Mouse (Mus musculus) forebrain, embryonic 12.5 days (tissue): ENCODE results near the gene Cirbp. TPM values are rescaled to one million over a fixed set of nuclear protein-coding genes. Genes with fewer than 3 reads are reported as not detected.
"Not testable (repeated sequence)": the region's sequence is repeated elsewhere in the genome, so short reads cannot be mapped to it uniquely, and the experiment has no call there.

Source experiments
- ATAC-seq: fragments of 200-750 bp; cut with Nextera tagmentation; 2 replicates; pipeline ENCODE4 v1.8.0; 2017; ENCODE audit warnings: moderate TSS enrichment; ENCODE audit not compliant: low FRiP score
- H3K27ac ChIP-seq: fragments of 300-500 bp; sonication (generic); 2 replicates; pipeline ENCODE4 v1.5.1; 2016; ENCODE audit warnings: mild to moderate bottlenecking
- H3K27me3 ChIP-seq: fragments of 300-500 bp; sonication (generic); 2 replicates; pipeline ENCODE4 v1.6.1; 2016; ENCODE audit warnings: mild to moderate bottlenecking
- H3K36me3 ChIP-seq: fragments of 300-500 bp; sonication (generic); replicated peaks from 2 replicates; pipeline ENCODE4 v1.6.1; 2016; ENCODE audit warnings: mild to moderate bottlenecking
- H3K4me1 ChIP-seq: fragments of 300-500 bp; sonication (generic); 2 replicates; pipeline ENCODE4 v1.6.1; 2016
- H3K4me2 ChIP-seq: fragments of 300-500 bp; sonication (generic); 2 replicates; pipeline ENCODE4 v1.6.1; 2016; ENCODE audit warnings: mild to moderate bottlenecking, moderate library complexity
- H3K4me3 ChIP-seq: fragments of 300-500 bp; sonication (generic); replicated peaks from 2 replicates; pipeline ENCODE4 v1.5.1; 2016; ENCODE audit warnings: mild to moderate bottlenecking
- H3K9ac ChIP-seq: fragments of 300-500 bp; sonication (generic); 2 replicates; pipeline ENCODE4 v1.6.1; 2016; ENCODE audit warnings: mild to moderate bottlenecking
- H3K9me3 ChIP-seq: fragments of 300-500 bp; sonication (generic); 2 replicates; pipeline ENCODE4 v1.6.1; 2016
- WGBS: fragments of 180-500 bp; shearing (Covaris S2); methylation state at CpG from one replicate; pipeline ENCODE4 v1.1.7; 2016; 5-methylcytosine and 5-hydroxymethylcytosine counted together
- polyA plus RNA-seq: library from polyadenylated mRNA; unstranded; fragments of >200 nt; fragmentation: Nextera tagmentation; extraction: Ambion mirVana; gene quantifications from 2 replicates; pipeline ENCODE4 v1.2.1, GENCODE M21; 2016

The Cirbp gene
- polyA plus RNA-seq, 1 experiment from 2014 or later, result 240 TPM

DNA sequence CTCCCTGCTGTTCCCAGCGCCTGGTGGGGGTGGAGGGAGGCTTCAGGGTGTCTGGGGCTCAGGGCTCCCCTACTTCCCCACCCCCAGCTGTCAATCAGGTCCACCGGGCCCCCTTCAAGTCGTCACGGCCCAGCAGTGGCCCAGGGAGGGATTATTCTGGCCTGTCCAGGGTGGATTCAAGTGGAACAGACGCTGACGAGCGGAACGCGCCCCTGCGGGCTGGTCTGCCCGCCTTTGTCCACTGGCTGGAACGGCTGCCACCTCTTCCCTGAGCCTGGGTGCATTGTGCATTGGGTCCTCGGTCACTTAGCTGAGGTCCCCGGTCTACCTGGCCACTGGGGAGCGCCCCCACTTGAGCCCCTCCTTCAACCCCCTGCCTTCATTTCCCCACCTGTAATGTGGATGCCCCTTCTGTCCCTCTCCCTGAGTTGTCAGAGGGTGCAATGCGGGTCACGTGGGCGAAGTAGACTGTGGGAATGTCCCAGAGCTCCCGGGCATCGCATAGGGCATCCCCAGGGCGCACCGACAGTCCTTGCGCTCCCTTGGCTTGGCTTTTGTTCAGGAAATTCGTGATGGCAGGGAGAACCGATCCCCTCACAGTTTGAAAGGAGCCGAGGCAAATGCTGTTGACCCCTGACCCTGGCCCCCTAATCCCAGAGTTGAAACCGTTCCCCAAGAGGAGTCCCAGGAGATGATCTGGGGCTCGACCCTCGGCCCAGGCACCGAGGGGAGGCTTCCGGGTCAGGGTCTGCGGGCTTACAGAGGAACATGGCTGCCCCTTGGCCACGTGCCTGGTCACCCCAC, 31.2 kb downstream of the Cirbp start:
- 33% methylated on average over 33 of the region's 33 CpGs for WGBS
- no peak for ATAC-seq
- Histone ChIP-seq H3K27ac (no peak overlapping the region), H3K4me1 (peaks cover 59% of the 10 kb centered on the region), H3K4me2 (no peak overlapping the region), H3K36me3 (no peaks in the 10 kb centered on the region), H3K9me3 (no peaks in the 10 kb centered on the region), H3K9ac (peak overlapping the region; percentile 33; the same call in 1 of the 2 replicates), H3K4me3 (no peak overlapping the region), H3K27me3 (peaks cover 19% of the 10 kb centered on the region; the same call in 1 of the 2 replicates)

DNA sequence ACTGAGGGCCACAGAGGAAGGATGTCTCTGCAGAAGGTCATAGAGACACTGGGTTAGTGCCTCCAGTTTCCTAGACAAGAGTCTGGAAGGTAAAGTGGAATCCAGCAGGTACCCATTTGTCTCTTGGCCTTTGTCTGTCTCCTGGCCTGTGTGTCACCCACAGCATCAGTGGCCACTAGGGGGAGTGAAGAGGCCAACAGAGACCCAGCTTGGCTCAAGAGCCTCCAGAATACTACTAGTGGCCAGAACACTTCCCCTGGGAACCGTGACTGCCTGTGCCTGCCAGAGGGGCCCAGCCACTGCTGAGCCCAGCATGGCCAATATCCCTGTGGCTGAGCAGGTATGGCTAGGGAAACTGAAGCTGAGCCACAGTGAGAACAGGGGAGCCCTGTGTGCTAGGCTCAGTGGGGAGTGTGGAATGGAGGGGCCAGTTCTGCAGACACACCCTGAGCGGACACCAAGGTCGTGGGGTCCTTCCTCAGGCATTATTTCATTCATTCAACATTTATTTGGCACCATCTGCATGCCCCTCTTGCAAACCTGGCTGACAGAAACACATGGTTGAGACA, 33.7 kb downstream of the Cirbp start:
- peaks cover 10% of the 10 kb centered on the region; the same call in 1 of the 2 replicates for H3K27me3 ChIP-seq
- no peaks in the 10 kb centered on the region for H3K9me3 ChIP-seq
- peak; percentile 71 for ATAC-seq
- peaks cover 48% of the 10 kb centered on the region for H3K4me1 ChIP-seq
- 55% methylated on average over 3 of the region's 3 CpGs for WGBS
- no peak overlapping the region for H3K4me2 ChIP-seq
- no peak overlapping the region for H3K27ac ChIP-seq
- H3K4me3 ChIP-seq, result no peak overlapping the region
- H3K9ac ChIP-seq, result no peak overlapping the region
- no peaks in the 10 kb centered on the region for H3K36me3 ChIP-seq

GRCm38 (mm10) chr10:80200485-80200884, 34.7 kb downstream of the Cirbp start:
- Histone ChIP-seq H3K9ac (no peak overlapping the region), H3K36me3 (no peaks in the 10 kb centered on the region), H3K27ac (no peak overlapping the region), H3K4me3 (no peak overlapping the region), H3K4me1 (peaks cover 40% of the 10 kb centered on the region), H3K27me3 (peaks cover 14% of the 10 kb centered on the region), H3K9me3 (no peaks in the 10 kb centered on the region), H3K4me2 (no peak overlapping the region)
- ATAC-seq, result no peak
- WGBS, result 75% methylated on average over 6 of the region's 6 CpGs

DNA sequence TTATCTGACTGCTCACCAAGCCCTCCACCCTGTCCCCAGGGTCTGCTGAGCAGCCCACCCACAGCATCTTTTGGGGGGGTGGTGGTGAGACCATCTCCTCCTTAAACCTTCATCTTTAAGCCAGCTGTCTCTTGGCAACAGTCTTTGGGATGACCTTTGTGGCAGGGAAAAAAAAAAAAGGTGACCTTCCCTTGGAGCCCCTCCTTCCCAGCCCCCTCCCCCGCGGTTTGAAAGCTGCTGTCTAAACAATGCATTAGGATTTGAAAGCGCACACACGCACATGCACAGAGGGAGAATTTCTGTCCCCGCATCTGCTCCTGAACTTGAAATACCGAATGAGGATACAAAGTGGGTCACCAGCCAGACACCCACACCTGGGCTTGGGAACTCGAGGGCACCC, 38.3 kb downstream of the Cirbp start:
- H3K36me3 ChIP-seq, result no peaks in the 10 kb centered on the region
- peaks cover 42% of the 10 kb centered on the region for H3K4me1 ChIP-seq
- H3K9ac ChIP-seq, result no peak overlapping the region
- 13% methylated on average over 7 of the region's 7 CpGs for WGBS
- no peaks in the 10 kb centered on the region for H3K9me3 ChIP-seq
- no peak for ATAC-seq
- no peak overlapping the region for H3K4me3 ChIP-seq
- peak overlapping the region; percentile 67 for H3K27ac ChIP-seq
- H3K4me2 ChIP-seq, result no peak overlapping the region
- peaks cover 4% of the 10 kb centered on the region; the same call in 1 of the 2 replicates for H3K27me3 ChIP-seq

DNA sequence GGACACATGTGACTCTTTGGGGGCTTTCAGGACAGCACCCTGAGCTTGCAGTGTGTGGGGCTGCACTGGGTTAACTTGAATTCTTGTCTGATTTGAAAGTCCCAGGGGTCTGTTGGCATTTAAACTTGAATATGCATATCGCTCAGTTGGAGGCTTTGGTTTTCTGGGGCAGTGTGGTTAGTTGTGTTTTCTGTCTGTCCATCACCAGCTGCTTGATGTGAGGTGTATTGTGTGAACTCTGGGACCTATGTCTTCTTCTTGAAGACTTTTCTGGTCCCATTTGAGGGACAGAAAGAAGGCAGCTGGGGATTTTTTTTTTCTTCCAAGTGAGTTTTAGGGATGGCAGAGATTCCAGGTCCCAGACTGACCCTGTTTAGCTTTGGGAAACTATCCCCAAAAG, 41.4 kb downstream of the Cirbp start:
- ATAC-seq, result no peak
- no peaks in the 10 kb centered on the region for H3K36me3 ChIP-seq
- H3K4me1 ChIP-seq, result peaks cover 37% of the 10 kb centered on the region
- no peaks in the 10 kb centered on the region for H3K9me3 ChIP-seq
- peaks cover 4% of the 10 kb centered on the region for H3K27me3 ChIP-seq
- WGBS, result 55% methylated on average over 1 of the region's 1 CpGs
- no peak overlapping the region for H3K4me3 ChIP-seq
- H3K4me2 ChIP-seq, result no peak overlapping the region
- peak overlapping the region; percentile 17; the same call in 1 of the 2 replicates for H3K9ac ChIP-seq
- H3K27ac ChIP-seq, result no peak overlapping the region

- ATAC-seq, result no peak
- Histone ChIP-seq H3K36me3 (no peaks in the 10 kb centered on the region), H3K9ac (peak overlapping the region; percentile 17; the same call in 1 of the 2 replicates), H3K9me3 (no peaks in the 10 kb centered on the region), H3K27me3 (peaks cover 4% of the 10 kb centered on the region), H3K4me3 (no peak overlapping the region), H3K4me1 (peaks cover 37% of the 10 kb centered on the region), H3K4me2 (no peak overlapping the region), H3K27ac (no peak overlapping the region)
- WGBS, result 50% methylated on average over 10 of the region's 10 CpGs
Measured at GRCm38 (mm10) chr10:80207676-80208075, 41.9 kb downstream of the Cirbp start.

DNA sequence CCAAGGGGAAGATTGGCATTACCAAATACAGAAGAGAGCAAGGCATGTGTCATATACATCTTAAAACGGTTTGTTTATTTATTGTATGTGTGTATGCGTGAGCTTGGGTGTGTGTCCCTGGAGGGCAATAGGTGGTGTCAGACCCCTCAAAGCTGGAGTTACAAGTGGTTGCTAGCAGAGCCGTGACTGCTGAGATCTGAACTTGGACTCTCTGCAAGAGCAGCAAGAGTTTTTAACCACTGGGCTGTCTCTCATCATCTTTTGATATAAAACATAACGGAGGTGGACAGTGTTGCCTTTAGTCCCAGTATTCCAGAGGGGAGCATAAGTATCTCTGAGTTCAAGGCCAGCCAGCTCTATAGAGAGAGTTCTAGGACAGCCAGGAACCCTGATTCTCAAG, 42.5 kb downstream of the Cirbp start:
- WGBS, result 82% methylated on average over 4 of the region's 4 CpGs
- peaks cover 37% of the 10 kb centered on the region for H3K4me1 ChIP-seq

DNA sequence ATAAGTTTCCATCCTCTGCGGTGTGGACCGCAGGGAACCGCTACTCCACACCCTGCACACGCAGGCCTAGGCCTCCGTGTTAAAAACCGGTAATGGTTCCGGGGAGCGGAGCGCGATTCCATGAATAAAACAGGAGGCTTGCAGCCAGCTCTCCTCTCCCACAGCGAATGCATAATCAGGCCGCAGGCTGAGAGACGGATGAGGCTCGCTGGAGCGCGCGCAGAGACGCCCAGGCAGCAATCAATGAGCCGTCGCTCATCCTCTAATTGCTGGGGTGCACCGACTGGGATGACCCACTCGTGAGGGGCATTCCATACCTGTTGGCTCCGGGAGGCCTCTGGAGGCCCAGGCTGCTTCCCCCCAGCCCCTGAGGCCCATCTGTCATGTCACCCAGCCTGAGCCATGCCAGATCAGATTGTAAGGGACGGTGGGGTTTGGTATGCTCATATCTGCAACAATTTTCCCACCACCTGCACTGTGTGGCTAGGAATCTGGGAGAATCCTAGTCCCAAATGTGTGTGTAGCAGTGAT, 43.1 kb downstream of the Cirbp start:
- Histone ChIP-seq H3K36me3 (no peaks in the 10 kb centered on the region), H3K9me3 (no peaks in the 10 kb centered on the region), H3K4me3 (no peak overlapping the region), H3K4me2 (peak overlapping the region; percentile 35), H3K27ac (peak overlapping the region; percentile 72), H3K4me1 (peaks cover 34% of the 10 kb centered on the region), H3K27me3 (peaks cover 4% of the 10 kb centered on the region), H3K9ac (0 out of 2 replicates have a peak overlapping the region, but pooled peaks have one; percentile 29)
- ATAC-seq, result peak; percentile 63
- 4% methylated on average over 24 of the region's 24 CpGs for WGBS

More for the DNA sequence above, 42.5 kb downstream of the Cirbp start:
- no peak for ATAC-seq
- Histone ChIP-seq H3K9ac (no peak overlapping the region), H3K27me3 (peaks cover 4% of the 10 kb centered on the region), H3K4me3 (no peak overlapping the region), H3K9me3 (no peaks in the 10 kb centered on the region), H3K36me3 (no peaks in the 10 kb centered on the region), H3K27ac (0 out of 2 replicates have a peak overlapping the region, but pooled peaks have one; percentile 72), H3K4me2 (peak overlapping the region; percentile 35; the same call in 1 of the 2 replicates)

DNA sequence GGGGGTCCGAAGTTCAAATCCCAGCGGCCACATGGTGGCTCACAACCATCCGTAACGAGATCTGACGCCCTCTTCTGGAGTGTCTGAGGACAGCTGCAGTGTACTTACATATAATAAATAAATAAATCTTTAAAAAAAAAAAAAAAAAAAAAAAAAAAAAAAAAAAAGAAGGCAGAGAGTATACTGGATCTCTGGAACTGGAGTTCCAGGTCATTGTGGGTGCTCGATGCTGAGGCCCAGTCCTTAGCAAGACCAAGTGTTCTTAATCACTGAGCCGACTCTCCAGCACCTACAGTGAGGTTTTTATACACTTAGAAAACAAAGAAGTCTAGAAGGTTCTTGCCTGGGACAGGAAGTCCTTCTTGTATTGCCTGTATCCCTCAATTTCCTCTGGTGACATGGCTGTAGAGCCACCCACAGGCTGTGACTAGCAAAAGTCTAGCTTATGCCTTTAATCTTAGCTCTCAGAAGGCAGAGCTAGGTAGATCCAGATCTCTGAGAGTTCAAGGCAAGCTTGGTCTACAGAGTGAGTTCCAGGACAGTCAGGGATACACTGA, 45.8 kb downstream of the Cirbp start:
- not testable (repeated sequence) for H3K27ac ChIP-seq, H3K36me3 ChIP-seq, H3K9ac ChIP-seq, H3K4me2 ChIP-seq, ATAC-seq, H3K4me3 ChIP-seq, H3K27me3 ChIP-seq, H3K9me3 ChIP-seq
- H3K4me1 ChIP-seq, result peaks cover 46% of the 10 kb centered on the region
- WGBS, result 71% methylated on average over 7 of the region's 7 CpGs

- ATAC-seq, result 0 out of 2 replicates have a peak, but pooled peaks have one; percentile 41
- WGBS, result 9% methylated on average over 16 of the region's 16 CpGs
Measured at GRCm38 (mm10) chr10:80215048-80215772, 49.4 kb downstream of the Cirbp start.

GRCm38 (mm10) chr10:80220676-80221075, 54.9 kb downstream of the Cirbp start:
- Histone ChIP-seq H3K4me3 (no peak overlapping the region), H3K27me3 (peaks cover 3% of the 10 kb centered on the region; the same call in 1 of the 2 replicates), H3K4me2 (no peak overlapping the region), H3K4me1 (peaks cover 25% of the 10 kb centered on the region), H3K9ac (no peak overlapping the region), H3K27ac (no peak overlapping the region), H3K36me3 (no peaks in the 10 kb centered on the region), H3K9me3 (no peaks in the 10 kb centered on the region)
- no peak for ATAC-seq
- 42% methylated on average over 8 of the region's 9 CpGs for WGBS

More at GRCm38 (mm10) chr10:80215048-80215772, 49.4 kb downstream of the Cirbp start:
- Histone ChIP-seq H3K27ac (peak overlapping the region; percentile 71), H3K27me3 (no peaks in the 10 kb centered on the region), H3K4me1 (peaks cover 19% of the 10 kb centered on the region), H3K4me3 (no peak overlapping the region), H3K4me2 (0 out of 2 replicates have a peak overlapping the region, but pooled peaks have one; percentile 15), H3K9ac (no peak overlapping the region), H3K9me3 (no peaks in the 10 kb centered on the region), H3K36me3 (no peaks in the 10 kb centered on the region)
